Comparison of ENCODE assay signal across 18 mouse cellular contexts in genomic region chr11:65667348-65667969, GRCm38 (mm10).
DNase-seq lines count a peak whose midpoint lies in the region; ATAC-seq and TF ChIP-seq lines count a peak whose summit lies in the region.
"Had no signal": no experiment of that assay in that cellular context is flagged by ENCODE, and none has a peak within 500 bp of the region (broad histone marks: within the 10 kb centered on the region; RNA-seq: fewer than 3 reads in every experiment).

No protein-coding gene starts in this region.

- H3K9me3 ChIP-seq in lung, embryonic 15.5 days = no peaks in the 10 kb centered on the region
- no peaks in the 10 kb centered on the region for H3K9me3 ChIP-seq in heart, embryonic 15.5 days (replicated peaks)
- no peaks in the 10 kb centered on the region for H3K9me3 ChIP-seq in midbrain, postnatal 0 days (ENCODE audit: low read length)
- no peaks in the 10 kb centered on the region for H3K9me3 ChIP-seq in limb, embryonic 10.5 days (replicated peaks)
- H3K9me3 ChIP-seq: forebrain, embryonic 15.5 days; hindbrain, embryonic 13.5 days; midbrain, embryonic 15.5 days; stomach, embryonic 15.5 days had no signal

- H3K4me2 ChIP-seq in lung, embryonic 15.5 days = no peak overlapping the region
- H3K4me2 ChIP-seq in heart, embryonic 15.5 days = 0 out of 2 replicates have a peak overlapping the region, but pooled peaks have one; percentile 12
- no peak overlapping the region for H3K4me2 ChIP-seq in midbrain, postnatal 0 days (ENCODE audit: low read depth, low read length, poor library complexity, severe bottlenecking)
- H3K4me2 ChIP-seq: forebrain, embryonic 15.5 days; hindbrain, embryonic 13.5 days; midbrain, embryonic 15.5 days; stomach, embryonic 15.5 days had no signal

- WGBS in lung, embryonic 15.5 days = 25% methylated on average over 6 of the region's 6 CpGs
- WGBS in heart, embryonic 15.5 days = 27% methylated on average over 6 of the region's 6 CpGs
- whole genome bisulfite sequencing in midbrain, postnatal 0 days = 62% methylated on average over 6 of the region's 6 CpGs
- WGBS in limb, embryonic 10.5 days = 83% methylated on average over 6 of the region's 6 CpGs

- no peak for ATAC-seq in lung, embryonic 15.5 days (ENCODE audit: borderline replicate concordance, extremely low read depth, low FRiP score, low TSS enrichment)
- ATAC-seq in heart, embryonic 15.5 days (replicated peaks; ENCODE audit: insufficient number of reproducible peaks, insufficient read depth, low FRiP score, low read depth) = peak; percentile 80
- ATAC-seq in midbrain, postnatal 0 days (ENCODE audit: low FRiP score) = no peak
- ATAC-seq: forebrain, embryonic 15.5 days; intestine, embryonic 16.5 days; midbrain, embryonic 15.5 days had no signal

- no peak overlapping the region for H3K4me3 ChIP-seq in lung, embryonic 15.5 days
- no peak overlapping the region for H3K4me3 ChIP-seq in heart, embryonic 15.5 days
- no peak overlapping the region for H3K4me3 ChIP-seq in midbrain, postnatal 0 days (ENCODE audit: low read depth, low read length)
- H3K4me3 ChIP-seq in limb, embryonic 10.5 days = no peak overlapping the region
- H3K4me3 ChIP-seq: erythroblast, embryonic 14.5 days; forebrain, embryonic 15.5 days; hindbrain, embryonic 13.5 days; layer of hippocampus, adult 2 months; midbrain, embryonic 15.5 days; stomach, embryonic 15.5 days had no signal

- H3K36me3 ChIP-seq in lung, embryonic 15.5 days = no peaks in the 10 kb centered on the region
- no peaks in the 10 kb centered on the region for H3K36me3 ChIP-seq in heart, embryonic 15.5 days
- no peaks in the 10 kb centered on the region for H3K36me3 ChIP-seq in midbrain, postnatal 0 days (ENCODE audit: insufficient read depth, low read length)
- no peaks in the 10 kb centered on the region for H3K36me3 ChIP-seq in limb, embryonic 10.5 days
- H3K36me3 ChIP-seq: forebrain, embryonic 15.5 days; hindbrain, embryonic 13.5 days; midbrain, embryonic 15.5 days; stomach, embryonic 15.5 days had no signal

- H3K4me1 ChIP-seq in lung, embryonic 15.5 days = peaks cover 12% of the 10 kb centered on the region; the same call in 1 of the 2 replicates
- H3K4me1 ChIP-seq in heart, embryonic 15.5 days (replicated peaks) = peaks cover 45% of the 10 kb centered on the region
- peaks cover 4% of the 10 kb centered on the region; the same call in 1 of the 2 replicates for H3K4me1 ChIP-seq in midbrain, postnatal 0 days (ENCODE audit: insufficient read depth, low read length)
- no peaks in the 10 kb centered on the region for H3K4me1 ChIP-seq in limb, embryonic 10.5 days
- H3K4me1 ChIP-seq: hindbrain, embryonic 13.5 days; midbrain, embryonic 15.5 days; stomach, embryonic 15.5 days had no signal

- peak overlapping the region; percentile 50 for H3K27ac ChIP-seq in lung, embryonic 15.5 days
- H3K27ac ChIP-seq in heart, embryonic 15.5 days = peak overlapping the region; percentile 89
- no peak overlapping the region for H3K27ac ChIP-seq in midbrain, postnatal 0 days (ENCODE audit: low read depth, low read length)
- no peak overlapping the region for H3K27ac ChIP-seq in limb, embryonic 10.5 days
- H3K27ac ChIP-seq: forebrain, embryonic 15.5 days; hindbrain, embryonic 13.5 days; layer of hippocampus, adult 2 months; liver, embryonic 14.5 days; midbrain, embryonic 15.5 days; stomach, embryonic 15.5 days had no signal

- no peak overlapping the region for H3K9ac ChIP-seq in lung, embryonic 15.5 days
- no peak overlapping the region for H3K9ac ChIP-seq in heart, embryonic 15.5 days
- no peak overlapping the region for H3K9ac ChIP-seq in midbrain, postnatal 0 days (replicated peaks; ENCODE audit: low read length, poor library complexity, severe bottlenecking)
- H3K9ac ChIP-seq: forebrain, embryonic 15.5 days; hindbrain, embryonic 13.5 days; liver, embryonic 14.5 days; midbrain, embryonic 15.5 days; stomach, embryonic 15.5 days had no signal

- TF ChIP-seq CTCF in midbrain, postnatal 0 days (IDR thresholded peaks at IDR 0.05) = no peak

- no peak for DNase-seq in lung, postnatal 4 days
- peak; percentile 30 for DNase-seq in heart, adult 8-10 months (ENCODE audit: low spot score)
- peak; percentile 35 for DNase-seq in lung, postnatal 36 days
- no peak for DNase-seq in midbrain, postnatal 0 days (ENCODE audit: low spot score)
- DNase-seq in limb, embryonic 10.5 days (ENCODE audit: low spot score) = no peak
- DNase-seq: cerebellum, postnatal 25 days; right cerebral cortex, adult 18-20 months; thymus, postnatal 14 days had no signal

- no peaks in the 10 kb centered on the region for H3K27me3 ChIP-seq in lung, embryonic 15.5 days
- H3K27me3 ChIP-seq in heart, embryonic 15.5 days = no peaks in the 10 kb centered on the region
- H3K27me3 ChIP-seq in midbrain, postnatal 0 days (ENCODE audit: insufficient read depth, low read length) = no peaks in the 10 kb centered on the region
- H3K27me3 ChIP-seq in limb, embryonic 10.5 days (ENCODE audit: low read depth, poor library complexity, severe bottlenecking) = no peaks in the 10 kb centered on the region
- H3K27me3 ChIP-seq: forebrain, embryonic 15.5 days; hindbrain, embryonic 13.5 days; midbrain, embryonic 15.5 days; stomach, embryonic 15.5 days had no signal

Comparison
In these comparisons a context has a peak if more than half of its experiments do, and no peak if none do; other contexts are left out.
1. DNase-seq: peak in heart, adult 8-10 months (single experiment) and lung, postnatal 36 days (single experiment); none in lung, postnatal 4 days (0 of 2), midbrain, postnatal 0 days (single experiment) and limb, embryonic 10.5 days (single experiment).
2. H3K27ac ChIP-seq: peak in lung, embryonic 15.5 days (single experiment) and heart, embryonic 15.5 days (single experiment); none in midbrain, postnatal 0 days (single experiment) and limb, embryonic 10.5 days (single experiment).